Mouse (Mus musculus) 416B (cell line): ENCODE measurements around the gene Gm37240.

Source experiments
- DNase-seq: peaks from one replicate; pipeline ENCODE4 v3.0.0; 2011; ENCODE audit warnings: low read depth

Gene Gm37240

GRCm38 (mm10) chr3:84769411-84769810, 1117.9 kb downstream of the Gm37240 start:
- DNase-seq, result peak; percentile 73

- no peak for DNase-seq
These were observed 1118.4 kb downstream of the Gm37240 start for GRCm38 (mm10) chr3:84768940-84769339.

GRCm38 (mm10) chr3:84753816-84754215, 1133.5 kb downstream of the Gm37240 start:
- DNase-seq, result no peak

- peak; percentile 98 for DNase-seq
These were observed 1138.1 kb downstream of the Gm37240 start for GRCm38 (mm10) chr3:84749222-84749621.

- peak; percentile 53 for DNase-seq
These were observed 1139.2 kb downstream of the Gm37240 start for GRCm38 (mm10) chr3:84748139-84748538.

- DNase-seq, result no peak
These were observed 1141.7 kb downstream of the Gm37240 start for GRCm38 (mm10) chr3:84745537-84746189.

- DNase-seq, result no peak
These were observed 1142.6 kb downstream of the Gm37240 start for GRCm38 (mm10) chr3:84744707-84745106.

- no peak for DNase-seq
These were observed 1147.2 kb downstream of the Gm37240 start for GRCm38 (mm10) chr3:84740050-84740596.

GRCm38 (mm10) chr3:84737137-84737536, 1150.2 kb downstream of the Gm37240 start:
- peak; percentile 25 for DNase-seq

- DNase-seq, result no peak
These were observed 1151.6 kb downstream of the Gm37240 start for GRCm38 (mm10) chr3:84735716-84736115.

GRCm38 (mm10) chr3:84732516-84732915, 1154.8 kb downstream of the Gm37240 start:
- no peak for DNase-seq

- DNase-seq, result no peak
These were observed 1155.3 kb downstream of the Gm37240 start for GRCm38 (mm10) chr3:84732016-84732502.

- no peak for DNase-seq
These were observed 1155.8 kb downstream of the Gm37240 start for GRCm38 (mm10) chr3:84731403-84732015.

- peak; percentile 80 for DNase-seq
These were observed 1156.3 kb downstream of the Gm37240 start for GRCm38 (mm10) chr3:84731003-84731402.

- DNase-seq, result no peak
These were observed 1157.5 kb downstream of the Gm37240 start for GRCm38 (mm10) chr3:84729806-84730205.

- no peak for DNase-seq
These were observed 1163.3 kb downstream of the Gm37240 start for GRCm38 (mm10) chr3:84723996-84724395.

- DNase-seq, result no peak
These were observed 1164.6 kb downstream of the Gm37240 start for GRCm38 (mm10) chr3:84722680-84723079.

- peak; percentile 99 for DNase-seq
These were observed 1172.1 kb downstream of the Gm37240 start for GRCm38 (mm10) chr3:84715073-84715768.

GRCm38 (mm10) chr3:84712941-84713340, 1174.4 kb downstream of the Gm37240 start:
- no peak for DNase-seq

GRCm38 (mm10) chr3:84710723-84711122, 1176.6 kb downstream of the Gm37240 start:
- DNase-seq, result peak; percentile 71

GRCm38 (mm10) chr3:84709967-84710366, 1177.4 kb downstream of the Gm37240 start:
- no peak for DNase-seq

GRCm38 (mm10) chr3:84709100-84709499, 1178.2 kb downstream of the Gm37240 start:
- no peak for DNase-seq

GRCm38 (mm10) chr3:84708469-84708868, 1178.8 kb downstream of the Gm37240 start:
- no peak for DNase-seq
